Mouse (Mus musculus) liver, adult 2 months (tissue): ENCODE results near the gene Ptgr2.

Experiments
- CTCF ChIP-seq: fragments of 200-500 bp; IDR thresholded peaks from 2 replicates; pipeline ENCODE4 v1.5.1; 2011; ENCODE audit warnings: low read depth, low read length, control low read depth
- POLR2A ChIP-seq: fragments of 200-500 bp; IDR thresholded peaks from 2 replicates; pipeline ENCODE4 v1.6.1; 2011; ENCODE audit warnings: low read length, control low read depth; ENCODE audit not compliant: insufficient read depth; ENCODE audit errors: extremely low read depth

DNA sequence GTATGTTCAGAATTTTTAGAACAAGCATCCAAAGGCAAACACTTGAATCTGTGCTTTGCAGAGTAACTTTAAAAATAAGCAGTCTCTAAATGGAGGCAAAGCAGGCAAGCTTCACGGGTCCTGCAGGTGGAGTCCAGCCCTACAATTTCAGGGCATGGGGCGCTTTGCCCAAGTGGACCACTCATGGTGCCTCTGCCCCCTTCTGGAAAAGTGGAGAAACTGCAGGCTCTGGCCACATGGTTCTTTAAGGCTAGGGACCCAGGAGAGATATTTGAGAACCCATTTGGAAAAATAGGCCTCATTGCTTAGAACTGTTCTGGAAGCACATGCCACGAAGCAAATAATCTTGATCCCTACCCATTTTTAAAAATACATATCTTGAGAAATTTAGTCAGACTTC is 35.8 kb upstream of the Ptgr2 start:
- TF ChIP-seq CTCF (peak; percentile 93), POLR2A (no peak)
